Mouse (Mus musculus) urinary bladder, postnatal 10 days (tissue): Measurements from ENCODE around the gene Dnajc16.
A peak's percentile ranks its signal among the peaks of the same experiment; 100 is the strongest.
"Not testable (repeated sequence)": the region's sequence is repeated elsewhere in the genome, so short reads cannot be mapped to it uniquely, and the experiment has no call there.

ENCODE experiments used
- DNase-seq: peaks from one replicate; pipeline ENCODE4 v3.0.0; 2022; ENCODE audit warnings: low spot score

The Dnajc16 gene

GRCm38 (mm10) chr4:141796356-141796755, 5.6 kb upstream of the Dnajc16 start:
- no peak for DNase-seq

DNA sequence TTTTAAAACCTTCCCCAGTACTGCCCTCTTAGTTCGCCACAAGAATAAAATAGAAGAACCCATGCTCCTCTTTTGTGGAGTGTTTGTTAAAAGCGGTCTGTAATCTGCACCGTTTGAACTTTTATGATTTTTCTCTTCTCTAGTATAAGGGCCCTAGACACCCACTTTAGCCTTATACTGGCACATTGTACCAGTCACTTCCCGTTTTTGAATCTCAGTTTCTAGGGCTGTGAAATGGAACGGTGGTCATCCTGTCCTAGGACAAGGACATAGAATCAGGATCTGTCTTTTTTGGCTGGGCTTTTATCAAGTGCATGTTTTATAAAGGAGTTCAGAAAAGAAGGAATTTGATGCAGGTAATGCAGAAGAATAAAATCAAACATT, 3.4 kb upstream of the Dnajc16 start:
- no peak for DNase-seq

DNA sequence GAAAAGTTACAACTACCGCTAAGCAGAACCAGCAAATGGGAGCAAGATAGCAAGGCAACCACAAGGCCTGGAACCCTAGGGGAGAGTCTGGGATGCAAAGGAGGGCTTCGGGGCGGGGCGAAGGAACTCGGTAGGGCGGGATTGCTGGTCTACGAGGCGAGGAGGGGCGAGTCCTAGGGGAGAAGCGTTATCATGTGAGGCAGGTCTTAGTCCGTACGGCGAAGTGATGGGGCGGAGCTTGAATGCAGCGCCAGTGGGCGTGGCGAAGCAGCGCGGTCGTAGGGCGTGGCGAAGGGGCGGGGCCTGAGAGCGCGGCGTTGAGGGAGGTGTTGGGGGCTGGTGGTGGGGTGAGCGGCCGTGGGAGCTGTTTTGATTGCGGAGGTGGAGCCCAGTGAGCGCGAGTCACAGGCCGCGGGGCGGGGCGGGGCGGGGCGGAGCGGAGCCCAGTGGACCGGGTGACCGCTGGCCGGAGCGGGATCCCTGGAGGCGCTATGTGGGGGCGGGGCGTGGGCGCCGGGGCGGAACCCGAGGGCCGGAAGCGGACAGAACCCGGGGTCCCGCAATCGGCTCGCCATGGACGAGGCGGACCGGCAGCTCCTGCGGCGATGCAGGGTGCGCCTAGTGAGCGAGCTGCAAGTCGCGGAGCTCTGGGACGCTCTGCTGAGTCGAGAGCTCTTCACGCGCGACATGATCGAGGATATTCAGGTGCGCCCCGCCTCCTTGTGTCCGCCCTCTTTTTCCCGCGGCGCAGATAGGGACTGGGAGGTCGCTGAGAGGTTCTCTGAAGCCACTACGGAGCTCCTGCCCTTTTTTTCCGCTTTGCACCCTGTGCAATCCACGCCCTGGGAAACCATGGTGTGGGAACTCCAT, 2.8 kb upstream of the Dnajc16 start, which contains the start of gene Casp9:
Casp9 (plus strand) TSS at position 331 of the 870 bp plus-strand sequence.
- DNase-seq, result peak; percentile 92

DNA sequence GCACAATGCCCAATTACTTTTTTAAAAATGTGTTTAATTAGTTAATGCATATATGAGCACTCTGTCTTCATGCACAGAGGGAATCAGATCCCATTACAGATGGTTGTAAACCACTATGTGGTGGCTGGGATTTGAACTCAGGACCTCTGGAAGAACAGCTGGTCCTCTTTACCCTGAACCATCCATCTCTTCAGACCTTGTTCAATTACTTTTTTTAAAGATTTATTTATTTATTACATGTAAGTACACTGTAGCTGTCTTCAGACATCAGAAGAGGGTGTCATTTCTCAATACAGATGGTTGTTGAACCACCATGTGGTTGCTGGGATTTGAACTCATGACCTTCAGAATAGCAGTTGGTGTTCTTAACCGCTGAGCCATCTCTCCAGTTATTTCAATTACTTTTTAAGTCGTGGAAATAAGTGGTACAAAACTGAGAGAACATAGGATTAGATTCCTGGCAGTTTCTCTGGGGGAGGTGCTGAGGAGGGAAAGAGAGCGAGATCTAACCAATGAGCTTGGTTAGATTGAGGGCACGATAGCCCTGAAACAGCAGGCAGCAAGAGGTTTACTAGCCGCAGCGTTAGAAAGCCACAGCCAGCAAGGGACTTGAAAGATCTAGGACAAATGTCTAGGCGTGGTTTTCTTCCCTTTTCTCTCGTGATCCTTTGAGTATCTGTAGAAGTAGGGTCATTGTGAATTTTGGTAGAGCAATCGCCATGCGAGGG, 2.0 kb upstream of the Dnajc16 start:
- DNase-seq, result no peak

GRCm38 (mm10) chr4:141791951-141792350, 1.2 kb upstream of the Dnajc16 start:
- DNase-seq, result no peak

DNA sequence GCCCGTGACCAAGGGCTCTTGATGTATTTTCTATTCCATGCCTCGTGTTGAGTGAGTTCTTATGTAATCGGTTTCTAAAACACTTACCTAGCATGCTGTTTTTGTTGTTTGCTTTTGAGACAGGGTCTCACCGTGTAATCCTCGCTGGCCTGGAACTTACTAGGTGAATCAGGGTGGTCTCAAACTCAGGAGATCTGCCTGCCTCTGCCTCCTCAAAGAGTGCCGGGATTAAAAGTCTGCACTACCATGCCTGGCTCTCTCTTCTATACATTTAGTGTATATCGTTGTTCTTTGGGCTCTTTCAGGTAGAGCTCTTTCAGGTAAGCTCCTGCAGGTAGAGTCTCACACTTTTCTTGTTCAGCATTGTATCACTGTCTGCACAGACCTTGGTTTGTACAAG, 755 bp upstream of the Dnajc16 start:
- no peak for DNase-seq

GRCm38 (mm10) chr4:141789564-141790218, 1.0 kb downstream of the Dnajc16 start:
- no peak for DNase-seq

GRCm38 (mm10) chr4:141787462-141787861, 3.3 kb downstream of the Dnajc16 start:
- DNase-seq, result no peak

DNA sequence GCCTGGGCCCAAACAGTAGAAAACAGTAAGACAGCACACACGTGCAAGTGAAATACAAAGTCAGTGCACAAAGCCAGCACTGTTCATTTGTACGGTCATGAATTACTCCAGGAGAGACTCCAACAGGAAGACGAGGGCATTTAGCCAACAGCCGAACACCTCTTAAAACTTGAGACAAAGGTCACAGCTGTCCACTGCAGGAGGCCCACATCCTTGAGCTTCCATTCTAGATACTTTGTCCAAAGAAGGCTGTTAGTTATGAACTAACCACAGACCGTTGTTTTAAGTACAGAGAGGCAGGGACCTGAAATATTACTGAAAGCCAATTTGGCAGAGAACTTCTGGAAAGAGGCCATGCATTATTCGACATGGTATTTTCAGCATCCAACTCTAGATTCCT, 3.7 kb downstream of the Dnajc16 start:
- no peak for DNase-seq

- DNase-seq, result no peak
These were observed 4.6 kb downstream of the Dnajc16 start for GRCm38 (mm10) chr4:141786141-141786540.

DNA sequence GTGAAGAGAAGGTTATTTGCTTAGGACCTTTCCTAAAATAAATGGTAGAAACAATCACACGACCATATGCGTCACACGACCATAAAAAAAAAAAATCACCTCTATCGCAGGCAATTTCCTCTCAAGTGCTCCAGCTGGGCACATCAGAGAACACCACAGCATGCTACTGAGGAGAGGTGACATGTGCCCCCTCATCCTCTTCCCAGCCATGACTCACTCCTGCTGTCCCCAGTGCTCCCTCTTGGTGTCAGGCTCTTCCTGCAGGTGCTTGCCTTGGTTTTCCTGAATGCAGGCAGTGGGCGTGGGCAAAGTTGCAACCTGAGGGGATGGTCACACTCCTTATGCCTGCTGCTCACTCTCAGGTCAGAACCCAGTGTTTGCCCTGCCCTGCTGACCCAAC, 5.9 kb downstream of the Dnajc16 start:
- DNase-seq, result no peak

- DNase-seq, result no peak
These were observed 9.3 kb downstream of the Dnajc16 start for GRCm38 (mm10) chr4:141781201-141781985.

GRCm38 (mm10) chr4:141779828-141780227, 10.9 kb downstream of the Dnajc16 start:
- no peak for DNase-seq

GRCm38 (mm10) chr4:141773019-141773418, 17.7 kb downstream of the Dnajc16 start:
- not testable (repeated sequence) for DNase-seq

DNA sequence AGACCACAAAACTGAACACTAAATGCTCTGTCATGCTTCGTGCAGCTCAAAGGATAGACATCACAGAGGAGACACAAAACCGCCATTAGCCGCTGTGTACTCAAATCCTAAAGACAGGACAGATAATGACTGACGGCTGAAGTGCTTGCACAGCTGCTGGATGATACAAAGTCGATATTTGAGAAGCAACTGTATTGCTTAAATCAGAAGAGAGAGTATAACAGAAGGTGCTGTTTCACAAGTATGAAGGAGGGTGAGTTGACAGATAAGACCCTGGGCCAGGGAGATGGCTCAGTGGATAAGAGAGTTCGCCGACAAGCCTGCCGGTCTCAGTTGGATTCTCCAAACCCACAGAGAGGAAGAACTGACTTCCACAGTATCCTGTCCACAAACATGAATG, 18.9 kb downstream of the Dnajc16 start:
- DNase-seq, result no peak

GRCm38 (mm10) chr4:141769501-141770160, 21.1 kb downstream of the Dnajc16 start:
- DNase-seq, result no peak

DNA sequence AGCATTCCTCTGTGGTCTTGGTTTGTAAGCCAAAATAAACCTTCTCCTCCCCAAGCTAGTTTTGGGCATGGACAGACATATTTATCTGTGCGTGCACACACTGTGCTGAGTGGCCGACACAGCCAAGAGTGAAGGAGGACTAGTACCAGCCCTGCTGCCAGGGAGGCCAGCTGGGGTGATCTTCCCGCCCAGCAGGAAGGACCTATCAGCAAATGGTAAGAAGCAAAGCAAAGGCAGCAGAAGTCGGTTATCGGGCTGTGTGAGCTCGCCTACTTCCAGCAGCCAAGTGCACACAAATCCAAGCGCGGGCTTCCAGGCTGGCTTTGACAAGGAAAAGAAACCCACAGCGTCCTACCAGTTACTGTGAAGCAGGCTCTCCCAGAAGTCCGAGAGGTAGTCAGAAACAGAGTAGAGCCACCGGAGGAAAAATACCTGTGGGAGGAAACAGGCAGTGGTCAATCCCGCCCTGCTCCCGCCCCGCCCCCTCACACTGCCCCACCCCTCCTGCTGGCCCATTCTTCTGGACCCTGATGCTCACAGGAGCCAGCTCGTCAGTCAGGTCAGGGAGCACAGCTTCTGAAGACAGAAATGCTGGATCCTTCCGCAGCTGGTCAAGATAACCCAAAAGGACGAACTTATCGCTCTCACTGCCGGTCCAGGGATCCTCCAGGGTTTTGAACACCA, 23.2 kb downstream of the Dnajc16 start:
- DNase-seq, result no peak

GRCm38 (mm10) chr4:141766668-141767352, 23.9 kb downstream of the Dnajc16 start:
- no peak for DNase-seq

- no peak for DNase-seq
These were observed 24.4 kb downstream of the Dnajc16 start for GRCm38 (mm10) chr4:141766316-141766667.

- no peak for DNase-seq
These were observed 25.7 kb downstream of the Dnajc16 start for GRCm38 (mm10) chr4:141765008-141765407.
